Mouse (Mus musculus) megakaryocyte-erythroid progenitor cell, adult 5-6 weeks (primary cell): ENCODE measurements around the gene Pcdh9. TPM values are rescaled to one million over a fixed set of nuclear protein-coding genes. Genes with fewer than 3 reads are reported as not detected.
"Not testable (repeated sequence)": the region's sequence is repeated elsewhere in the genome, so short reads cannot be mapped to it uniquely, and the experiment has no call there.

Source experiments
- ATAC-seq: replicated peaks from 2 replicates; pipeline ENCODE4 v1.8.0; 2016; ENCODE audit warnings: mild to moderate bottlenecking, inconsistent platforms; ENCODE audit not compliant: severe bottlenecking, poor library complexity, low FRiP score, low TSS enrichment
- total RNA-seq, 2 experiments: library from RNA; stranded (forward) in 1 of 2; stranded (reverse) in 1 of 2; fragments of 200-1000, 215-1000 nt in 1 of 2; fragments of >200 nt in 1 of 2; fragmentation: Nextera tagmentation in 1 of 2; gene quantifications; 2 replicates each; pipeline ENCODE4 v1.2.3; 2014 to 2017

The Pcdh9 gene
- total RNA-seq, 2 experiments from 2014 or later: not detected

DNA sequence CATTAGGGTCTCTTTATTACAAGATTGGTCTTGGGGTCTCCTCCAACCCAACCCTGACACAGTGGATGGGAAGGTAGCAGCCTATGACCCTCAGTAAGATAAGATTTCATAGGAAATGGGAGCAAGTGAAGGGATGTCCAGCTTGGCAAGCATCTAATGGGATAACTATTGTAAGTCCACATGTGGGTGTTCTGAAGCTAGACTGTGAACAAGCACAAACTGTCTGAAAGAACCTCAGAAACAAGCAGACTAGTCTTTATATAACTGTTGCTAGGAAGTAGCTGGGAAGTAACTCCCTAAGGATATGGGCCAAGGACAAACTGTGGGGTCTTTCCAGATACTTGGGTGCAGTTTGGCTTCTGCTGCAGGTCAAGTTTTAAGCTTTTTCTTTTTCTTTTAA lies 615.7 kb downstream of the Pcdh9 start:
- no peak for ATAC-seq

DNA sequence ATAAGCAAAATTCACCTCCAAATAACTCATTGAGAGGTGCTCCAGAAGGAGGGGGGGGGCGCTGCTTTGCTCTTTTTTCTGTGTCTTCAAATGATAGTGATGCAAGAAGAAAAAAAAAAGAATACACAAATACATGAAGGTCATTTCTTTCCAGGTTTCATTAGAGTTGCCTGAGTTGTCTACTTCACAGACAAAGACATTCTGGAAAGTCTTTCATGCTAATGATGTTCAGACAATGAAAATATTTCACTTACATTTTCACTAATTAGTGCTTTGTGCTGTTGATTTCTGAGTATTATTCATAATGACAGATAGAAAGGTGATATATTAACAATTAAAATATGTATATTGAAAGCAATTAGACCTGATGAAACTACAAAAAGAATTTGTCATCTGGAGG lies 637.1 kb downstream of the Pcdh9 start:
- ATAC-seq: no peak

DNA sequence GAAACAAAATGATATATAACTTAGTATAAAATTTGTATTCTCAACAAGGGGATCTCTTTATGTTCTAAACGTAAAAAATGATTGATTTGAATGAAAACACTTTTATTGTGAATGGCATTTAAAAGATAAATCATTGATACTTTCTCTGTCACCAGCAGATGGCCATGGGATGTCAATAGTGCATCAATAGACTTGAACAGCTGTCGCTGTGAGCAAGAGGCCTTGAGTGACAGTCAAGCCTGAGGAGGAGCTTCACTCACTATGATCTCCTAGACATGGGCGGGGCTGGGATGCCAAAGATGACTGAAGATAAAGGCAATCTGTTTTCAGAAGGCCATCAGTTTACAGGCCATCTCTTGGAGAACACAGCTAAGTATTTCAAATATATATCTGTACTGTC lies 650.2 kb downstream of the Pcdh9 start:
- ATAC-seq: no peak

DNA sequence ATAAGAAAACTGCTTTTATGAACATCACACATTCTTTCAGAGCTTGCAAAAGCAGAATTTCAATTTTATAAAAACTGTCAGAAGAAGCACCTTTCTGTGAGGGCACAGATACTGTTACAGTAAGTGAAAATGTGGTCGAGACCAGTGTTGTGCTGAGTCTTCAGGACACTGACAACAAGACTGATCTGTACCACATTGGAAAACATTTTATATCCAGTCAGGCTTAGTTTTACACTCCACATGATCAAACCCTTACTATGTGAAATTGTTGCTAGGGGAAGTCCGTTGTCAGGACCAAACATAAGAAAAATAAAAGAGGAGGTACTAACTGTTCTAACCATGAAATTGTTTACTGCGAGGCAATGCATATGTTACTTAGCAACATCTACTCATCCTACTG lies 656.1 kb downstream of the Pcdh9 start:
- ATAC-seq: no peak

DNA sequence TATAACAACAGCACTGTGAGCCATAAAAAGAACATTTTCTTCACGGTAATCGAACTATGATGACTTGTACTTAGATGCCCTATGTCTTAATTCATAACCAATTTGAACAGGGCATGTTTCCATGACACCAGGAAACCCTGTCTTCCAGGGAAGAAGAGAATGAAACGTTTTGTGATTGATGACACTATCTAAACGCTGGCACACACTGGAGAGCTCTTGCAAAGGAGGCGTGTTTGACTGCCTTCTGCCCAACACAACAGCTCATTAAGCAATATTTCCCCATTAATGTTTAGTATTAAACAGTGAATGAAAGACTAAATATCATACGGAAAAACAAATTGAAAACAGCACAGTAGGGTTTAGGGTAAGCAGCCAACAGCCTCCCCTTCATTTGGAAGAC lies 656.9 kb downstream of the Pcdh9 start:
- no peak for ATAC-seq

DNA sequence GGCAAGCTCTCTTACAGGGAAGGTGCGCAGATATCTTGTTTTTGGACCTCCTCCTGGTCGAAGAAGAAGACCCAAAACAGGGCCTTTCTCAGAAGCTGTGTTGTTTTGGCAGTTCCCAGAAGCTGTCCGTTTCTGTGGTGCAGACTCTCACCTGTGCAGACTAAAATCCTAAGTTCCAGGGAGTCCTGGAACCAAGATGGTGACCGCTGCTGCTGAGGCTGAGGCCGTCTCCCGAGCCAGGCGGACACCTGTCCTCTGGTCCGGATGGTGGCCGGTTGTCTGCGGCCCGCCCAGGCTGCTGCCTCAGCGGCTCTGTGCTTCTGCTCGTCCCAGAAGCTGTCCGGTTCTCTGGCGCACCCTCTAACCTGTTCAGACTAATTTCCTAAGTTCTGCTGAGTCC lies 675.6 kb downstream of the Pcdh9 start:
- ATAC-seq: not testable (repeated sequence)

DNA sequence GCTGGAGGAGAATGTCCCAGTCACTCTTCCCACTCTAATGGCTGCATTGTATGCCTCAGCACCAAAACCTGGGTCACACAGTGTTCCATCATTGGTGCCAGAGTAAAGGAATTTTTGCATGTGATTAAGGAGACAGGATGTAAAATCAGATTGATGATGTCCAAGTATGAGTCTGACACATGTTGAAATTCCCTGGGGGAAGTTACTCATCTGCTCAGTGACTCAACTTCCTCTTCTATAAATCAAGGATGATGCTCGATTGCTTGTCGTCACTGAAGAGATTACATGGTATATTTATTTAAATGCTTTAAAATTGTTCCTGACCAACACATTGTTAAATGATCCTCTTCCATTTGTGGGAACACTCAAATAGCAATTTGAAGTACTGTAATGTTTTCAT lies 690.7 kb downstream of the Pcdh9 start:
- no peak for ATAC-seq

DNA sequence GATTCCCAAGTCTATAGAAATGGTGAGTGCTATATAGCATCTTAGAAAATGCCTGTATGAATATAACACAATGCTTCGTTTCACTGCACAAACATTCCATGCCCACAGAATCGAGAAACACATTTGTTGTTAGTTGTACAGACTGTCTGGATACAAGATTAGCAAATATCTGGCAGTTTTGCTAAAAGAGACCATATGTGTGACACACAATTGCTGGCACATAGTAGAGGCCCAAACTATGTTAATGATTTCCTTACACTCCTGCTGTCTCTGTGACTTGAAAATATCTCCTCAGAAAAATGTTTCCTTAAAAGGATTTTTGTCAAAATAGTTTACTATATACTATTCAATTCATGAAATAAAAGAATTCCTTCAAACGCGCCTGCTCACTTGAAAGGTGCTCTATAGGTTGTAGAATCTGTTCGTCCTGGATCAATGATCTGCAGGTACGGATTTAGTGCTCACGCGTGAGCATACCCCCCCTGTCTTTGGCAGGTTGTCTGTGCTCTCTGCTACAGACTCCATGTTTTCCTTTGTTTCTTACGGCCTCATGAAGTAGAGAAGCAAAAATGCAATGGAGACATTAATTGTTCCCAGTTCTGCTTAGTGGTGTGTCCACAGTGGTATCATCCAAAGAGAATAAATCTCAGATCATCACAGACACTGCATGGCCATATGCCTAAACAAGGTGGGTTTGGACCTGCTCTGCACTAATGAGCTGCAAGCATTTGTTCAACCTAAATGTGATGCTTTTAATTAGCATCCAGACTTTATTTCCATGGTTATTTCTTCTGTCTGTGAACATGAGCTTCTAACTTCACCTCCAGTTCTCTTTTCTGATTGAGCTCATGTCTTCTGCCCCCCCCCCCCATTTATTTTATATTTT lies 707.6 kb downstream of the Pcdh9 start:
- ATAC-seq: no peak

DNA sequence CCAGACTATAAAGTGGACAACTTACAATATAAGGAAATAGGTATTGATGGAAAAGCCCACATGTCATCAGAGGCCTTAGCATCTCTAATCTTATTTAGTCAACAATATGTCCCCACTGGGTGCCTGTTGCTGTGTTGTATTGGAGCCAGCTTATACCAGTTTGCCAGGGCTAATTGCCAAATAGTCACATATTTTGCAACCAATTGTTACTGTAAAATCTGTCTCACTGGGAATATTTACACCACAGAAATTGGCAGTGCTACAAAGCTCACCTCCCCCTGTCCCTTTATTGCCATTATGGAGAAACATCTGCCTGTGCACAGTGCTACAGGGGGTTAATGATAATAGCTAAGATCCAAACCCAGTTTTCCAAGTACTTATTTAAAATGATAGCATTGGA lies 721.3 kb downstream of the Pcdh9 start:
- no peak for ATAC-seq

DNA sequence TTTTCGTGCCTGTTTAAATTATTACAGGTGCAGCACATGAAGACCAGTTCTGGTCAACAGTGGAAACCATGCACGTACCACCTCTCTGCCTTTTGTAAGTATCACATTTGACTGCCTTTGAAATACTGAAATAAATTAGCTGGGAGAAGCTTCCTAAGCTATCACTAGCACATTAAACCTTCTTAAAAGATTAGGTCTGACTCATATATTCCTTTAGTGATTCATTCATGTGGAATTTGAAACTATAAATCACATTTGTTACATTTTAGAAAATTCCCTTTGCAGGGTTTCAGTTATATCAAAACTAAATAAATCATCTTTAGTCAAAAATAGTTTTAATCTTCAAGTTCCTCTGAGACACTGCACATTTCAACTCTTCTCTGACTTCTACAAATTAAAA lies 722.1 kb downstream of the Pcdh9 start:
- ATAC-seq: no peak

DNA sequence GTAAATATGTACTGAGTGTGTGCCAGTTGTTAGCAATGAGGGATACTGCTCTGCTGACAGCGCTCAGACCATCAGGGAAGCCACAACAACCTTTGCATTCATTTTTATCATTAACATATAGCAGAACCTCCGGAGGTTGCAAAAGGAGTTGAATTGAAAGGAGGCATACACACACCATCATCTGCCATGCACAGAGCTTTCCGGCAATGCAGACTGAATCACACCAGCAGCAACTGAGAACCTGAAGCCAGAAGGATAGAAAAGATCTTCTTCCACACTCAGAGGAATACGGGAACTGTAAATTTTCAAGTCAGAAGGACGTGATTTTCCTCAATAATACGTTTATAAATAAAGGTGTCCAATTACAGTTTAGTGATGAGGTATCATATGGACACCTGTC lies 747.1 kb downstream of the Pcdh9 start:
- ATAC-seq: no peak

DNA sequence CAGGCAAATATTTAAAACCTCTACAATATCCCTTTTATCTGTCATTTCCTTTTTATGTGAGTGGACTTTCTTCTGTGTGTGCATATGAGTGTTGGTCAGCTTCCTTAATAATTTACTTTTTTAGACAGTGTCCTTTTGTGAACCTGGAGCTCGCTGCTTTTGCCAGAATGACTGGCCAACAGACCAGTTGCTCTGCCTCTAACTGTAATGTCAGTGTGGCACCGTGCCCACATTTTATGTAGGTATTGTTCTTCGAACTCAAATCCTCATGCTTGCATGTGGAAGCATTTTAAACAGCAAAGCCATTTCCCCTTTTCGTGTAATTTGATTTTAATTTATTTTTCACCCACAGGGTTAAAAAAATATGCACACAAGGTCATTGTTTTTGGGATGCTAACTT lies 748.4 kb downstream of the Pcdh9 start:
- no peak for ATAC-seq

DNA sequence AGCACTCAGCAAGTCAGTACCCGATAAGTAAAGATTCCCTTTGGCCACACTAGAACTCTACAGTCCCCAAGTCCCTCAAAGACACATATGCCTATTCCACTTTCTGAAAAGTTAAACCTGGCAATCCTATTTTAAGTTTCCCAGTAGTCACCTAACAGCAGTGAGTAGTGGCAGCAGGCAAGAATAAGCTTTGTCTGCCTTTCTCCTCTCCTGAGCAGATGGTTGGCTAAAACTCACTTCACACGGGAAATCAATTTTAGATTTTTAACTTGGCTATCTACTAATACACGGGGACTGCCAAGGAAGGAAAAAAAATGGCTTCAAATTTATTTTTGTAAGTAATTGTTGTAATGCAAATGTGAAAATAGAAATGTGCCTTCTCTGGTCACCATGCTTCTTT lies 763.5 kb downstream of the Pcdh9 start:
- ATAC-seq: no peak

DNA sequence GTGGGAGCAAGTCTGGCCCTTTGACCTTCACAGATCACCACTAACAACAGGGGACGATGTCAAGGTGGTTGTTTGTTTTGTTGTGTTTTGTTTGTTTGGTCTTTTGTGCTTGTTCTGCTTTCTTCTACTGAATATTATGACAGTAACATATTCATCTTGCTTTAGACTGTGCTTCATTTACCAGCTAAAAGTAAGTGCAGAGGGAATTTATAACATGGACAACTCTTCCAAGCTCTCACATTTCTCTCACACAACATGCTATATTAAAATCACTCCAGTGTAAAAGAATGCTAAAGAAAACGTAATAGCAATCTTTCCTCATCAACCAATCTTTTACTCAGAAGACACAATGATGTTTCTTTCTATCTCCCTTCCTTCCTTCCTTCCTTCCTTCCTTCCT lies 787.7 kb downstream of the Pcdh9 start:
- ATAC-seq: no peak

DNA sequence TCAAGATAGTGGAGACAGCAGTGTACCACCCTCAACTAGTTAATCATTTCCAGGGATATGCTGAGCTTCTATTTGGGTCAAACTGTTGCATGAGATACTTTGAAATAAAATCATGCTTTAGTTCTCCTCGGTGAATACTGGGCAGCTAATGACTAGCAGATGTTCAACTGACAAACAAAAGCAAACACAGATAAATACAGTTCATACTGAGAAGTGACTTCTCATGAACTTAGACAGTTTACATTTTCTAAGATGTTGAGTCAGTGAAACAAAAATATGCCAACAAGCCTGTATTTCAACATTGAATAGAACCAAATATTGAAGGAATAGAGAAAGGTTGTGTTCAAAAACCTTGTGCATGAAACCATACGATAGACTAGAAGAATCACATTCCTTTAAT lies 795.4 kb downstream of the Pcdh9 start:
- ATAC-seq: no peak

DNA sequence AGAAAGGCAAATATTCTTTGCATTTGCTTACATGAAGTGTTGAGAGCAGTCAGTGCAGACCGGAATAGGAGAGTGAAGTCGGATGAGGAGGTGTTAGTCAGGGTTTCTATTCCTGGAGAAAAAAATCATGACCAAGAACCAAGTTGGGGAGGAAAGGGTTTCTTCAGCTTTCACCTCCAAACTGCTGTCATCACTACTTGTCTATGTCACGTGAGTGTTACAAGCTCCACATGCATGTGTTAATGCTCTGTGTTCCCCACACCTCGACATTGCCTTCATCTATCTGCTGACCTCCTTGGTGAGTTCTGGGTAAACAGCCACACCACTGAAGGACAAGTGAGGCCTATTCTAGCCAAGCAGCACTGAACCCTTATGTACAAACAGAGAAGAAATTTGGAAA lies 797.7 kb downstream of the Pcdh9 start:
- no peak for ATAC-seq

DNA sequence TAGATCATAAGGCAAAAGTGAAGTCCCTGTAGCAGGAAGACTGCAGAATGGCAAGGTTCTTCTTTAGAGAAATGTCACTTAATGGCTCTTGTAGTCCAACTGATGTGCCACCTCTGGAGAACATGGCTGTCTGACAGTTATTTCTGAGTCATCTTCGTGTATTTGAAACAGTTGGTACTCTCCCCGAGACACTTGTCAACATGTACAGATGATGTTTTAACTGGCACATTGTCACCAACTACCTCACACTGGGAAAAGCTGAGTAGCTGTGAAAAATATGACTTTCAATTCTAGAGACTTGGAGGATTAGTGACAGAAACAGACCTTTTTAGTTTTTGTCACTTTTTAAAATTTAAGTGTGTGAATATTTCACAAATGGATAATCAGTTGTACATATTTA lies 804.8 kb downstream of the Pcdh9 start:
- no peak for ATAC-seq

DNA sequence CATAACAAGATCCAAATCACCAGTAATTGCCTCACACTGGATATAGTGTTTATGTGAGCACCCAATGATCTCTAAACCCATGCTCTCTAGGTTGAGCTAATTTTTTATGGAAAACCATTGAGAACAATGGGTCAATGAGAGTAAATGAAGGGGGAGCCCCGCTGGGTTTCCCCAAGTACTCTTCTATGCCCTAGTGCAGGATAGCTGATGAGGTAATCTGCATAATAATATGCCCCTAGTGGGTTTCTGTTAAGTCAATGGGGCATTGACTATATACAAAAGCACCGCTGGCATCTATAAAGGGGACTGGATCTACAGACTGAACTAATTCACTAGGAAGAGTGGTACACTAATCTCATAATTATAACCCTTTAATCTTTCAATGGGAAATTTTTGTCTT lies 807.3 kb downstream of the Pcdh9 start:
- ATAC-seq: no peak

DNA sequence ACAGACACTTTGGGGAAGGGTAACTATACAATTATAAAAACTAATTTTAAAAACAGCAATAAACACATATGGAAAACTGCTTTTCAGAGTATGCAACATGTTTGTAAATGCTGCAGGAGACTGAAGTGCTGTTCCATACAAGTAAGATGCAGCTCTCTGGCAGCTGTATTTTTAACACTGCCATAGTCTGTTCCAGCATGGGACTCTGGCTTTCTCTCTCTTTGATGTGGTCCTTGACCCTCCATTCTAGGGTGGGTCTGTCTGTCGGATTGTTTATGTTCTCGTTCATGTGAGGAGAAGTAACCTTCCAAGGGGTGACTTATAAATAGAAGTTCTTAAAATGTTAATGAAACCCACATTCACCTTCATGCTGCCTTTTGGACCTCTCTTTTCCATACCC lies 809.6 kb downstream of the Pcdh9 start:
- no peak for ATAC-seq

DNA sequence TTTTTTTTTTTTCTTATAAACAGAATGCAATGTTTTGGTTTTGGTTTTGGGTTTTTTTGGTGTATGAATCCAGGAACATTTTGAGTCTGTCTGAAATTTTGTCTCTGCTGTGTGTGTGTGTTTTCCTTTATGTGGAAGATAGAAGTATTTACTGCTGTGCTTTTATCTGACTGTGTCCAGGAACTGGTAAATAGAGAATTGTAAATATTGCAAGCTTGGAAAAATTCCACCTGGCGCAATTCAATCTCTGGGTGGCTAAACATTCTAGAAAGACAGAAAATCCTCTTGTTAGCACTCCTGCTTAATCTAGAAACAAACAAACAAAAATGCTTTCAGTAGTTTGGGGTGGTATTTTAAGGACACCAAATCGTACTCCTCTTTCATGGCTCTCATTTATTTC lies 814.7 kb downstream of the Pcdh9 start:
- no peak for ATAC-seq

DNA sequence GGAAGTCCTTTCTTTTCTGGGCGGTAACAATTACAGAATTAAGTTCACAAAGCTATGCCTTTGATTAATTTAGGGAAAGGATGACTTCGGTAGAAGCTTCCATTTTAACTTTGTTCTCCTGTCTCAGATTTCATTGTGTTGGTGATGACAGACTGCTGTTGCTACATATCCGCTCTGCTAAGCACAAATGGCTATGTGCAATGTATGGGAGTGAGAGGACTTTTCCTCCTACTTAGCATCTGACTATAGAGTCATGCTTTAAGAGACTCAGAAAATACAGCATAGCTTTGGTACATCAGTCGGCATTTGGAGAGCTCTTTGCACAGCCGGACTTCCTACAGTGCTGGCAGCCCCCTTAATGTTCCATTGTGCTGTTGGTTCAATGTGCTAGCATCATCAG lies 818.1 kb downstream of the Pcdh9 start:
- no peak for ATAC-seq

DNA sequence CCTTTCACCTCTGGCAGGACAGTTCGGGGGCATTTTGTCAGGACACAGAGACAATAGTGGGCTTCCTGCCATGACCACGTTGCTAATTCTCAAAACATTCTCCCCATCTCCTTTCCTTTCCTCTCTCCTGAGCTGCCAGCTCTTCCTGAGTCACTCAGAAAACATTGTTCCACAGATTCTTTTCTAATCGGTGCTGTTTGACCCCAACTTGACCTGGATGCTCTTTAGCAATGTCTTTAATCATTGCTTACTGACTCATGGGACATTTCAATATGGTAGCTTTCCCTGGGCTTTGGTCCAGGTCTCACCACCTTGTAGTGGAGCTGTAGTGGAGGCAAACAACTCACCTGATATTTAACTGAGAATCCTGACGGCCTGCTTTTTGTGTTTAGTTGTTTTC lies 820.3 kb downstream of the Pcdh9 start:
- no peak for ATAC-seq
